ENCODE assay signal across 8 mouse cellular contexts in the genomic region with DNA sequence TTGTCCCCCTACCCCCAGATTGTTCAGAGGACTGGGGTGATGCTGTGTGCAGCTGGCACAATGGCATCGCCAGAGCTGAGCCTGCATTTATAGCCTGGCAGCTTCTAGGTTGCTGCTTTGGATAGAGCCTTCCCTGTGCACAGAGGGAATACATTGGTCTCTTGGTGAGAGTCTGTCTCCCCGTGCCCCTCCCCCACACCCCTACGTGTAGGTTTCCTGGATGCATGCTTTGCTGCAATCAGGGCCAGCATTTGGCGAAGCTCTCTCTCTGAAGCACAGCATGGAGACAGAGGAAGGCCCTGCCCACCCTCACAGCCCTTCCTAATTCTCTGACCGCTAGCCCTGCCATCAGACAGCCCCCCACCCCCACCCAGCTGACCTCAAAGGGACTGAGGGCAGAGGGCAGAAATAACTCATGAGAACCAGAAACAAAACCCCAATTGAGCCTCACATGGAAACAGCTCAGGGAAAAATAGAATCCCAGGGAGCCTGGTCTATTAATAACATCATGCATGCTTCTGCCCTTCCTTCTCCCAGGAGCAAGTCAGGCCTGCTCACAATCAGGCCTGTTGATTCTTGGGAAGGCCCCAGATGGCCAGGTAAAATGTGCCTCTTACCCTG.
DNase-seq lines count a peak whose midpoint lies in the region; ATAC-seq and TF ChIP-seq lines count a peak whose summit lies in the region.
"Had no signal": no experiment of that assay in that cellular context is flagged by ENCODE, and none has a peak within 500 bp of the region (broad histone marks: within the 10 kb centered on the region; RNA-seq: fewer than 3 reads in every experiment).

No protein-coding gene starts in this region.

- H3K9ac ChIP-seq in forebrain, postnatal 0 days, result no peak overlapping the region
- no peak overlapping the region for H3K9ac ChIP-seq in limb, embryonic 11.5 days (ENCODE audit: low read length)
- H3K9ac ChIP-seq: liver, embryonic 15.5 days had no signal

- peak; percentile 21 for DNase-seq in right cerebral cortex, postnatal 14 days
- no peak for DNase-seq in right cerebral cortex, adult 2 months (ENCODE audit: low spot score in 2 of 2)
- DNase-seq in forebrain, postnatal 0 days, result peak; percentile 14
- DNase-seq in limb, embryonic 11.5 days (ENCODE audit: low spot score), result peak; percentile 40
- DNase-seq in thymus, postnatal 36 days, result peak; percentile 18 to 32
- DNase-seq in cerebellum, postnatal 4 days (ENCODE audit: low spot score in 2 of 2), result no peak
- DNase-seq in frontal cortex, postnatal 36 days (ENCODE audit: low spot score in 2 of 2), result no peak

- no peaks in the 10 kb centered on the region for H3K36me3 ChIP-seq in forebrain, postnatal 0 days (ENCODE audit: insufficient read depth)
- H3K36me3 ChIP-seq in limb, embryonic 11.5 days (ENCODE audit: control insufficient read depth, insufficient read depth, low read length), result no peaks in the 10 kb centered on the region
- H3K36me3 ChIP-seq: liver, embryonic 15.5 days had no signal

- TF ChIP-seq CTCF in forebrain, postnatal 0 days (IDR thresholded peaks at IDR 0.05; ENCODE audit: low read depth), result no peak

- H3K4me3 ChIP-seq in forebrain, postnatal 0 days (ENCODE audit: low read depth, low read length), result no peak overlapping the region
- no peak overlapping the region for H3K4me3 ChIP-seq in limb, embryonic 11.5 days (ENCODE audit: low read depth, low read length)
- H3K4me3 ChIP-seq: liver, embryonic 15.5 days had no signal

- peak; percentile 73 for ATAC-seq in forebrain, postnatal 0 days
- no peak for ATAC-seq in limb, embryonic 11.5 days (ENCODE audit: insufficient number of reproducible peaks, low FRiP score, low TSS enrichment, low read depth)

- H3K27me3 ChIP-seq in forebrain, postnatal 0 days (ENCODE audit: insufficient read depth, low read length), result no peaks in the 10 kb centered on the region
- H3K27me3 ChIP-seq in limb, embryonic 11.5 days (ENCODE audit: control insufficient read depth, insufficient read depth, low read length), result no peaks in the 10 kb centered on the region
- H3K27me3 ChIP-seq: liver, embryonic 15.5 days had no signal

- 15% methylated on average over 5 of the region's 5 CpGs for WGBS in forebrain, postnatal 0 days
- WGBS in limb, embryonic 11.5 days, result 12% methylated on average over 5 of the region's 5 CpGs

- H3K9me3 ChIP-seq in forebrain, postnatal 0 days (ENCODE audit: low read length), result no peaks in the 10 kb centered on the region
- no peaks in the 10 kb centered on the region for H3K9me3 ChIP-seq in limb, embryonic 11.5 days (ENCODE audit: control insufficient read depth, low read length)
- H3K9me3 ChIP-seq: liver, embryonic 15.5 days had no signal

- H3K4me1 ChIP-seq in forebrain, postnatal 0 days (ENCODE audit: insufficient read depth), result no peaks in the 10 kb centered on the region
- H3K4me1 ChIP-seq in limb, embryonic 11.5 days (ENCODE audit: control insufficient read depth, insufficient read depth, low read length), result peaks cover 12% of the 10 kb centered on the region
- H3K4me1 ChIP-seq: liver, embryonic 15.5 days had no signal

- no peak overlapping the region for H3K4me2 ChIP-seq in forebrain, postnatal 0 days (ENCODE audit: low read depth)
- no peak overlapping the region for H3K4me2 ChIP-seq in limb, embryonic 11.5 days (ENCODE audit: low read depth, severe bottlenecking)
- H3K4me2 ChIP-seq: liver, embryonic 15.5 days had no signal

- no peak overlapping the region for H3K27ac ChIP-seq in forebrain, postnatal 0 days (ENCODE audit: low read depth, low read length)
- 0 out of 2 replicates have a peak overlapping the region, but pooled peaks have one; percentile 42 for H3K27ac ChIP-seq in limb, embryonic 11.5 days (replicated peaks; ENCODE audit: low read depth, low read length)
- H3K27ac ChIP-seq: liver, embryonic 15.5 days had no signal

Comparison
In these comparisons a context has a peak if more than half of its experiments do, and no peak if none do; other contexts are left out.
1. DNase-seq: peak in right cerebral cortex, postnatal 14 days (single experiment), forebrain, postnatal 0 days (single experiment), limb, embryonic 11.5 days (single experiment) and thymus, postnatal 36 days (2 of 2); none in right cerebral cortex, adult 2 months (0 of 2), cerebellum, postnatal 4 days (0 of 2) and frontal cortex, postnatal 36 days (0 of 2).